Mouse (Mus musculus) bone marrow macrophage, adult 2 months (primary cell): Measurements from ENCODE around the gene Tob2. TPM values are rescaled to one million over a fixed set of nuclear protein-coding genes. Genes with fewer than 3 reads are reported as not detected.

Experiments
- H3K27ac ChIP-seq: 2 replicates; pipeline ENCODE4 v1.5.1; 2012; ENCODE audit warnings: low read depth, low read length; ENCODE audit not compliant: insufficient read depth
- H3K4me1 ChIP-seq: 2 replicates; pipeline ENCODE4 v1.6.1; 2012; ENCODE audit warnings: low read length; ENCODE audit not compliant: control insufficient read depth, insufficient read depth
- H3K4me3 ChIP-seq: 2 replicates; pipeline ENCODE4 v1.5.1; 2012; ENCODE audit warnings: mild to moderate bottlenecking, low read length, moderate library complexity; ENCODE audit not compliant: insufficient read depth
- CTCF ChIP-seq: IDR thresholded peaks from 2 replicates; pipeline ENCODE4 v1.5.1; 2012; ENCODE audit warnings: low read depth, mild to moderate bottlenecking, low read length, moderate library complexity
- POLR2A ChIP-seq: IDR thresholded peaks from 2 replicates; pipeline ENCODE4 v1.6.1; 2012; ENCODE audit warnings: mild to moderate bottlenecking, low read depth, low read length, borderline replicate concordance
- polyA plus RNA-seq: library from polyadenylated mRNA; stranded (reverse); fragments of >200 nt; gene quantifications from 2 replicates; pipeline ENCODE4 v1.2.4, GENCODE M21; 2012; ENCODE audit not compliant: missing spikeins, insufficient read depth, insufficient read length

Gene Tob2
- polyA plus RNA-seq, 1 experiment = 35.4 TPM

GRCm38 (mm10) chr15:81860471-81861135 lies 2.0 kb upstream of the Tob2 start:
- H3K4me3 ChIP-seq = peak overlapping the region; percentile 16
- H3K4me1 ChIP-seq = peaks cover 20% of the 10 kb centered on the region
- no peak for TF ChIP-seq POLR2A
- TF ChIP-seq CTCF = no peak
- peak overlapping the region; percentile 75 for H3K27ac ChIP-seq

DNA sequence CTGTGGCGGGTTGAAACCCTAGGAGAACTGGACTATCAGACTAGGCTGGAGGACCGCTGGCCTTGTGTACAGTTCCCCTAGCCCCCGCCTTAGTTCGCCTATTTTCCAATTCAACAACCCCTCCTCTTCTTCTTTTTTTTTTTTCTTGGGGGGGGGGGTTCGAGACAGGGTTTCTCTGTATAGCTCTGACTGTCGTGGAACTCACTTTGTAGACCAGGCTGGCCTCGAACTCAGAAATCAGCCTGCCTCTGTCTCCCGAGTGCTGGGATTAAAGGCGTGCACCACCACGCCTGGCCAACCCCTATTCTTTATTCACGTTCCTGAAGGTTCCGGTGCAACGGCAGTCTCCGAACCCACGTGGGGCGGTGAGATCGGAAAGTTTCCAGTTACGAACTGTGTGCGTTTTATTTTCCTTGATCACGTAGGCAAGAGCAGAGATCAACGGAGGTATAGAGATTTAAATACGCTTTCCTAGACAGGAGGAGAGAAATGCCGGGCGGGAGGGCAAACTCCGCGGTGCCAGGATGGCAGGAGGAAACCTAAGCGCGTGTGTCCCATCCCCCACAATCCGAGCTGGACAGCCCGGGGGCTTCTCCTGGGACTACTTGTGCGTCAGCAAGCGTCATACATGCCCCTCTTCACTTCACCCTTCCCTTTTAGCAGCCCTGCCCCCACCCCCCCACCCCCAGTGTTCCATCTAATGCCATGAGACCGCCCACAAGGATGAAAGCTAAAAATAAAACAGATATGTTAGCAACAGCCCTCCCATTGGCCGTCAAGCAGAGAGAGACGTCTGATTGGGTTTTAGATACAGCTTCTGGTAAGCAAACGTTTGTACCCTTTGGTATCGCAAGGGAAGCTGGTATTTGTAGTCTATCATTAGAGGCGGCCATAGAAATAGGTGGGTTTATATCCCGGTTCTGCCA lies 997 bp upstream of the Tob2 start:
- TF ChIP-seq POLR2A (no peak), CTCF (no peak)
- H3K4me1 ChIP-seq = peaks cover 23% of the 10 kb centered on the region
- peak overlapping the region; percentile 83 for H3K4me3 ChIP-seq
- peak overlapping the region; percentile 98 for H3K27ac ChIP-seq

GRCm38 (mm10) chr15:81858138-81858516 lies 469 bp downstream of the Tob2 start:
- H3K27ac ChIP-seq = peak overlapping the region; percentile 98
- peak overlapping the region; percentile 83 for H3K4me3 ChIP-seq
- H3K4me1 ChIP-seq = peaks cover 23% of the 10 kb centered on the region
- no peak for TF ChIP-seq CTCF
- TF ChIP-seq POLR2A = peak; percentile 98

- TF ChIP-seq POLR2A (no peak), CTCF (no peak)
- Histone ChIP-seq H3K27ac (peak overlapping the region; percentile 82), H3K4me1 (peaks cover 21% of the 10 kb centered on the region), H3K4me3 (peak overlapping the region; percentile 83)
Observed at GRCm38 (mm10) chr15:81857724-81858116, 876 bp downstream of the Tob2 start.

DNA sequence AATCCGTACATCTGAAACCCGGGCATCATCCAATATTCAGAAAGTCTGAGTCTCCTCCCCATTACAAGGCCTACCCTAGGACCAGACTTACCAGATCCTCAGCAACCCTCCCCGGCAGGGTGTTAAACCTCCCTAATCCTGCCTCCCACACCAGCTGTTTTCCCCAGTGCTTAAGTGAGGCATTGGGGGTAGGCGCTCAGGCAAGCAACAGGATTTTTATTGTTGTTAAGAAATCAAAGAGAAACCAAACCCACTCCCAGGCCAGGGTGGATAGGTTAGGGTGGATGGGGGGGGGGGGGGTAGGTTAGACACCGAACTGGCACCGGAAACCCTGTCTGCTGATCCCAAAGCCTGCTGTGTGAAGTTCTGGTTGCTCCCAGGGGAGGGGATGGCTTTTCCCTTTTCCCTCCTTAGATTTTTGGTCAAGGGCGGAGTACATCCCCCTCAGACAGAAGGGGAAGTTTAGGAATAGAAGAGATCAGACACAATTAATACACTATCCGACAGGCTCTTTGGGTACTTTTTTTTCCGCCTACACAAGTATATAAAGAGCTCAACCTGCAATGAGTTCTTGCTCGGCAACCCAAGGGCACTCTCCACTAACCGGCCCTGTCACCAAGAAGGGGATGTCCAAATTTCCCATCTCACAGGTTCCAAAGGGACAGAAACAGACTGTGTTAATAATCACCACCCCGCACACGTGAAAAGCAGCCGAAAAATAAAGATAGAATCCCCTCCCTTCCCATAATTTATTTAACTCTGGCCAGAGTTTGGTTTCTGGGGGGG lies 1.5 kb downstream of the Tob2 start:
- H3K27ac ChIP-seq = peak overlapping the region; percentile 82
- 0 out of 2 replicates have a peak, but pooled peaks have one; percentile 5 for TF ChIP-seq CTCF
- TF ChIP-seq POLR2A = no peak
- peaks cover 17% of the 10 kb centered on the region for H3K4me1 ChIP-seq
- H3K4me3 ChIP-seq = peak overlapping the region; percentile 83

DNA sequence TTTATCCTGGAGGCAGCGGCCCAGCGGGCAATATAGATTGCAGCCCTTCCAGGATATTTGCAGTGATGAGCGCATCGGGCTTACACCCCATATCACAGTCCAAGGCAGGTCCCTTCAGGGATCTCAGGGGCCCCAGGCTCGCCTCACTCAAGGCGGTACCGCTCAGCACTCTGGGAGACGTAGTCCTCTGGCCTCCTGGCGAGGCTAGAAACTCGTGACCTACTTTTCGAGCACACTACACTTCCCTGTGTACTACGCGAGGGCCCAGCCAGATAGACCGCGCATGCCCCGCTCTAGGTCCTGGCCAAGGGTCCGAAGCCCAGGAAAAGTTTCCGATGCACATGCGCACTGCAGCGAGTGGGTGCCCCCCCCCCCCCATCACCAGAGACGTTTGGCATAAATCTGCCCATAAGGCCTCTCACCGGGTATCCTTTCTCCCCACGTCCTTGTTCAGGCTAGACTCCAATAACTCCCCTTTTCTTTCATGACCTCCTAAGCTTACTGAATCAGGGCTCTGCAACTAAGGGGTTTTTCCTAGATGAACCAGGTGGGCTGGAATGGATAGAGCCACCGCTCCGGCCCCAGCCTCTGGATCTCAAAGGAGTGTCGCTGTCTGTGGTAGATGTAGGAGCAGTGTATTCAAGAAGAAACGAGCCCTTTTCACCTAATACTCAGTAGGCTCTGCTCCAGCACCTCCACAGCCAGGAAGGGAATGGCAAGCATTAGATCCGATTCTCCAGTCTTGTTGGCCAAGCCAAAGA lies 2.4 kb downstream of the Tob2 start:
- TF ChIP-seq CTCF (no peak), POLR2A (no peak)
- peak overlapping the region; percentile 83 for H3K4me3 ChIP-seq
- H3K27ac ChIP-seq = peak overlapping the region; percentile 82
- H3K4me1 ChIP-seq = peaks cover 9% of the 10 kb centered on the region

DNA sequence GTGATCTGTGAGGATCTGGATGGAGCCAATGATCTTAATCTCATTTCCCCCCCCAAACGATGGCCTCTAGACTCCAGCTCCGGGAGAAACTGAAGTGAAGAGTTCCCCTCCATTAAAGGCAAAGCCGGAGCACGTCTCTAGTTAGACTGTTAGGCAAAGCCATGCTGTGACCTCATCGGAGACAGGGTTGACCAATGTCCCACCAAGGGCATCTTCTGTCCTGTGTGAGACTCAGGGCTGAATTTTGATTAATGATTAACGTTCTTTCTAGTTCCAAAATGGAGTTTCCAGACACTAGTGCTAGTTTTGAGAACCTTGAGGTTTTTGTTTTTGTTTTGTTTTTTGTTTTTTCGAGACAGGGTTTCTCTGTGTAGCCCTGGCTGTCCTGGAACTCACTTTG lies 5.5 kb downstream of the Tob2 start:
- Histone ChIP-seq H3K4me3 (no peak overlapping the region), H3K4me1 (peaks cover 4% of the 10 kb centered on the region), H3K27ac (no peak overlapping the region)
- TF ChIP-seq CTCF = no peak
- TF ChIP-seq POLR2A = no peak

- TF ChIP-seq POLR2A (no peak), CTCF (no peak)
- Histone ChIP-seq H3K4me3 (no peak overlapping the region), H3K4me1 (peaks cover 10% of the 10 kb centered on the region), H3K27ac (no peak overlapping the region)
Observed at GRCm38 (mm10) chr15:81852411-81853000, 6.1 kb downstream of the Tob2 start.
